Mouse (Mus musculus): Measurements from ENCODE around the gene Epha6.

The Epha6 gene

DNA sequence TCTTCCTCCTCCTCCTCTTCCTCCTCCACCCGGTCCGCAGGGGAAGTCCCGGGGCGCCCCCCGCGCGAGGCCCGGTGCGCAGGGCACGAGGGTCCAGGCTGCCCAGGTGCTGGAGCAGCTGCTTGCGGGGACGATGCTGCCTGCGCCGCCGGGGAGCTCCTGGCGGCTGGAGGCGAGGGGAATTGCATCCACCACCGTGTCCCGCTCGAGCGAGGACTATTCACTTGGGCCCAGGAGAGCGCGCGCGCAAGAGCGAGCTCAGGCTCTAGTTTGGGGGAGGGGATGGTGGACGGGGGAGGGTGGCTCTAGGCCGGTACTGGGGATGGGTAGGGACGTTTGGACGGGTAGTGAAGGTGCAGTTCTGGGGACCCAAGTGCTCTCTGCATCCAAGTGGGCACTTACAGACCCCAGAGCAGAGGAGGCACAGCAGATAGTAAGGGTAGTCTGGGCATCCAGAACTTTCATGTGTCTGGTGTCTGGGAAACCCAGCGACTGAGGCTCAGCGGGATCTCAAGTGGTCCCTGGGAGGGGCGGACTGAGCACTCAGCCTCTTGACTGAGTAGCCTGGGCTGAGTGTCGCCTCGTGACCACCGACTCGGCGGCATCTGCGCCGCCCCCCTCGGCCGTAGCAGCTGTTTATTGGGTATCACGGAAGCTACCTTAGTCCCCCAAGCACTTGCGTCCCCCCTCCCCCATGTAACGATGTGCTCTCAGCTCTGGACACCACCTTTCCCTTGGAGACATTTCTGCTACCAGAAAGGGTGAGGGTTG, at the start of gene Epha6:
Gene Epha6, minus strand, starts transcription at position 471 of the 771 bp plus-strand sequence.
- no peak for DNase-seq (ENCODE audit: low spot score)

GRCm38 (mm10) chr16:60651716-60652115, 46.4 kb upstream of the Epha6 start:
- no peak for DNase-seq (ENCODE audit: low spot score)

DNA sequence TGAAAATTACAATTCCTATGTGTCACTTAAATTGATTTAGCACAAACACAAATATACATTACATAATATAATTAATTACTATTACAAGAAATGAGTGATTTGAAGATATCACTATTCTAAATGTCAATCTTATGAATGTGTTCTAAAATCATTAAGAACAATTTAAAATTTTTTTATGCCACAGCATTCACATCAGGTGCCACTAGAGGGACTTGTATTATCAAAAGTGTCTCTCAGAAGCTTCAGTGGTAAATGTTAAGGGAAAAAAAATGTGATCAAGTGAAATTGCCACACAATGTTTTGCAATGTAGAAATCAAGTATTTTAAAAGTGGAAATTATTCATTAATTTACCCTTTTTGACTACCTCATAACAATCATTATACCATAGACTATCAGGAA, 22.8 kb upstream of the Epha6 start:
- DNase-seq (ENCODE audit: low spot score), result no peak

GRCm38 (mm10) chr16:60605832-60606583, 677 bp upstream of the Epha6 start:
- DNase-seq (ENCODE audit: low spot score), result no peak

- no peak for DNase-seq (ENCODE audit: low spot score)
Measured at GRCm38 (mm10) chr16:60604613-60605012, 718 bp downstream of the Epha6 start.

DNA sequence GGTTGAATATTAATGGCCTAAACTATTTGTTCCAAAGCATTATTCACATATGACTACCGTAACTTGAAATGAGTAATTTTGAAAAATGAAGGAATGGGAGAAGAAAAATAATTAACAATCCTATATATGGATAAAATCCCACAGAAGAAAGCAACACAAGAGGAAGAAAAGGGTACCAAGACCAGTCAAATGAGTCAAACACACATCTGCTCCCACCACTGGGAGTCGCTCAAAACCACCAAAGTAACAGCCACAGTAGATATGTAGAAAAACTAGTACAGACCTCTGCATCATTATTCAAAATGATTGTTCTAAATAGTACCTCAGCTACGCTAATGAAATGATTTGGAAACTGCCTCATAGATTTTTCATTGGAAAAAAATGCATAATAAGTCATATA, 20.0 kb downstream of the Epha6 start:
- DNase-seq (ENCODE audit: low spot score), result no peak

- DNase-seq (ENCODE audit: low spot score), result no peak
Measured at GRCm38 (mm10) chr16:60584695-60585094, 20.6 kb downstream of the Epha6 start.

- no peak for DNase-seq (ENCODE audit: low spot score)
Measured at GRCm38 (mm10) chr16:60570546-60570945, 34.8 kb downstream of the Epha6 start.

GRCm38 (mm10) chr16:60544385-60544784, 60.9 kb downstream of the Epha6 start:
- DNase-seq (ENCODE audit: low spot score), result no peak

DNA sequence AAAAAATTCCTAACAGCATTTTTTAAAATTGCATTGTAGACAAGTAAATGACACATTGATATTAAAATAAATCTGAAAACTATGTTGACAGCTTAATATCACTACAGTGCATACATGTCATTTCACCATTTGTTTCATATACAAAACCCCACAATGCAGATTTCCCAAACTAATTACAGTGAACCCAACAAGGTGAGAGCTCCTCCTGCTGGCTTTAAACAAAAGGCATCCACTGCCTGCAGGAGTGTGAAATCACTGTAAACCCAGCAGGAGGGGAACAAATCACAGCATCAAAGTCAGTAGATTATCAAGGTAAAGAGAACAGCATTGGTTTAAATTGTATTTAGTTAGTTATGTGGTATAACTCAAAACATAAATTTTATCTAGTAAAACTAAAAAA, 67.1 kb downstream of the Epha6 start:
- no peak for DNase-seq (ENCODE audit: low spot score)

- DNase-seq (ENCODE audit: low spot score), result no peak
Measured at GRCm38 (mm10) chr16:60509707-60510106, 95.6 kb downstream of the Epha6 start.

DNA sequence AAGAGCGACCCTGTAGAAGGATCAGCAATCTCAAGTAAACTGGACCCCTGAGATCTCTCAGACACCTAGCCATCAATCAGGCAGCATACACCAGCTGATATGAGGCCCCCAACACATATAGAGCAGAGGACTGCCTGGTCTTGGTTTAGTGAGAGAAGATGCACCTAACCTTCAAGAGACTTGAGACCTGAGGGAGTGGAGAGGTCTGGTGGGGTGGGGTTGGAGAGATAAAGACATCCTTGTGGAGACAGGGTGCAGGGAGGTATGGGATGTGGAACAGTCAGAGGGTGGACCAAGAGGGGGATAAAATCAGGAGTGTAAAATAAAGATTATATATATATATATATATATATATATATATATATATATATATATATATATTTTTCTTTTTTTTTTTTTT, 105.8 kb downstream of the Epha6 start:
- no peak for DNase-seq (ENCODE audit: low spot score)

DNA sequence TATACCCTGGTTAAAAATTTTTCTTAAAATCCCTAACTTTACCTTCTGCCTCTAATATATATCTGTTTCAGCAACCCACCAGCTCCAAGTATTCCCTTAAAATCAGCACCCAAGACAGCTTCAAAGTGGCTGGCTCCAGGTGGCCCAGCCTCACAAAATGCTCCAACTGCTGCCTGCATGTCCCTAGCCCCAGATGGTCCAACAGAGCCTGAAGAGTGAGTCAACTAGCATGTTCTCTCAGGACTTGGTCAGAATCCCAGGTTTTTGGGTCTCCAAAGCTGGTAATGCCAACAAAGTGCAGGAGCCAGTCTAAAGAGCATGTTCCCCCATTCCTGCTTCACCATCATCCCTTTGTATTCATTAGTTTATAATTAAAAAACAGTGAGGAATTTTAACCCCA, 129.6 kb downstream of the Epha6 start:
- peak; percentile 25 for DNase-seq (ENCODE audit: low spot score)

GRCm38 (mm10) chr16:60468200-60468785, 137.0 kb downstream of the Epha6 start:
- DNase-seq (ENCODE audit: low spot score), result no peak

DNA sequence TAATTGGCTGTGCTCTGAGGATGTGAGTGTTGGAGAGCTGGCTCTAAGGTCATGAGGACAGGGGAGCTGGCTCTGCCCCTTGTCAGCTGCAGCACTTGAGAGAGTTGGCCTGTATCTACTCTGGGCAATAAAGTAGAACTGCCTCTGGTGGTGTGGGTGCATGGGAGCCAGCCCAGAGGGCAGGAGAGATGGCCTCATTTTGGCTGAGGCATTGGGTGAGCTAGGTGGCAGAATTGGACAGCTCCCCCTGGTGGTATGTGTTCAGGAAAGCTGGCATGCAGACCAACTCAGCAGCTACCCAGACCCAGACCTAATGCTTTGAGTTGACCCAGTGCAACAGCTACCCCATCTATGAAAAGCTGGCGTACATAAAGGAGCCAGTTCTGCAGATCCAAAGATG, 170.0 kb downstream of the Epha6 start:
- DNase-seq (ENCODE audit: low spot score), result no peak

DNA sequence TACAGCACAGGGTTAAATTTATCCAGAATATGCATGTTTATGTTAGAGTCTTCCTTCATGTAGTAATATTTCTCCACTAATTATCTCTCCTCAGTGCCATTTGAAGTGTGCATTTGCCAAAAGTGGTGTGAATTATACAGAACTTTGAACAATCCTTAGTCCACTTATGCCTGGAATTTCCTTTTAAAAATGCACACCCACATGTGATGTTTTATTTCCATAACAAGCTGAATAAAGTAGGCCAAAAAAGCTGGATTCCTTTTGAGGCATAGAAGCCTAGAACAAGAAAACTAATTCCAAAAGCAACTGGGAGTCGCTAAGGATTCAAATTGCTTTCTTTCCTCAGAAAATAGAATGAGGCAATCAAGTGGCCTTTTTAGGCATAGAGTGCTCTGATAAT, 171.1 kb downstream of the Epha6 start:
- no peak for DNase-seq (ENCODE audit: low spot score)

DNA sequence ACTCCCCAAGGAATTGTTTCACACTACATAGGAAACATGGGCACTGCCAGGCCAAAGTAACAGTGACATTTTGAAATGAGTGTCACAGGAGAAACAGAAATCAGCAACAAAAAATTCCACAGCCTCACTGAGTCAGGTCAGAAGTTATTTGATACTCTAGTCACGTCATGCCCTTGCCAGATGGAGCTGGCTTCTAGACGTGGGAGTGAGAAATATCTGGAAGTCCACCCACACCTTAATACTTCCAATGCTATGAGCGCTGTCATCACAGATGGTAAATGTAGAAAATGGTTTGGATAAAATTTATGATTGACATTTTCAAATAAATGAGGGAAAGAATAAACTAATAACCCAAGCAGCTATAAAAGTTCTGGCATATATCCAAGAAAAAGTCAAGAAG, 210.0 kb downstream of the Epha6 start:
- DNase-seq (ENCODE audit: low spot score), result peak; percentile 59

DNA sequence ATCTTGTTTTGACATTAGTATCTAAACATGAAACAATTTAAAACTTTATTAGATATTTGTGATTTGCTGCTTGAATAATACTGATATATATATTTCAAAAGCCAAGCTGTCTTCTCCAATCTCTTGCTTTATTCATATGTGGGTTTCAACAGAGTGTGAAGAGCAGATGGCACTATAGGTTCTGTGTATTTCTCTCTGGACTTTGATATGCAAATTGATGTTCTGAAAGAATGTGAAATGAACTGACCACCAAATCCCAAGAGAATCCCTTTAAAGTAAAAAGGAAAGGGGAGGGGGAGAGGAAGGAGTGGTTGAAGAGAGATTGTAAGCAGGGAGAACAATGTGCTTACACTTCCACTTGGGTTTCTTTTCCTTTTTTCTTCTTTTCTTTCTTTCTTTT, 212.4 kb downstream of the Epha6 start:
- DNase-seq (ENCODE audit: low spot score), result no peak

GRCm38 (mm10) chr16:60375147-60375546, 230.2 kb downstream of the Epha6 start:
- no peak for DNase-seq (ENCODE audit: low spot score)

GRCm38 (mm10) chr16:60283963-60284362, 321.4 kb downstream of the Epha6 start:
- no peak for DNase-seq (ENCODE audit: low spot score)

DNA sequence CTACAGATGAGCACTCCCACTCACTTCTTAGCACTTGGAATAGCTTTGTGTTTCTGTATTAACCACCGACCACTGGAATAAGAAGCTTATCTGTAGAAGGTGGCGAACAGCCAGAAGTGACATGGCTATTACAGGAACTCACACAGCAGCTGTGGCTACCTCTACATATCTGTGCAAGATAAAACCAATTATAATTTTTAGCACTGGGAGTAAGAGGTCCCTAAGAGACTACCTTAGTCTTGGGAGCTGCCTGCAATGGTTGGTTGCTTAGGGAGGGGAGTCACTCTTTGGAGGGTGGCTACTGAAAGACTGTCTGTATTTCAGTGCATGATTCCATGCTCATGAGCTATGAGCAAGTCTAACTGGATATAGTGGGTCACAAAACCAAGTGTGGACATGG, 331.2 kb downstream of the Epha6 start:
- no peak for DNase-seq (ENCODE audit: low spot score)

DNA sequence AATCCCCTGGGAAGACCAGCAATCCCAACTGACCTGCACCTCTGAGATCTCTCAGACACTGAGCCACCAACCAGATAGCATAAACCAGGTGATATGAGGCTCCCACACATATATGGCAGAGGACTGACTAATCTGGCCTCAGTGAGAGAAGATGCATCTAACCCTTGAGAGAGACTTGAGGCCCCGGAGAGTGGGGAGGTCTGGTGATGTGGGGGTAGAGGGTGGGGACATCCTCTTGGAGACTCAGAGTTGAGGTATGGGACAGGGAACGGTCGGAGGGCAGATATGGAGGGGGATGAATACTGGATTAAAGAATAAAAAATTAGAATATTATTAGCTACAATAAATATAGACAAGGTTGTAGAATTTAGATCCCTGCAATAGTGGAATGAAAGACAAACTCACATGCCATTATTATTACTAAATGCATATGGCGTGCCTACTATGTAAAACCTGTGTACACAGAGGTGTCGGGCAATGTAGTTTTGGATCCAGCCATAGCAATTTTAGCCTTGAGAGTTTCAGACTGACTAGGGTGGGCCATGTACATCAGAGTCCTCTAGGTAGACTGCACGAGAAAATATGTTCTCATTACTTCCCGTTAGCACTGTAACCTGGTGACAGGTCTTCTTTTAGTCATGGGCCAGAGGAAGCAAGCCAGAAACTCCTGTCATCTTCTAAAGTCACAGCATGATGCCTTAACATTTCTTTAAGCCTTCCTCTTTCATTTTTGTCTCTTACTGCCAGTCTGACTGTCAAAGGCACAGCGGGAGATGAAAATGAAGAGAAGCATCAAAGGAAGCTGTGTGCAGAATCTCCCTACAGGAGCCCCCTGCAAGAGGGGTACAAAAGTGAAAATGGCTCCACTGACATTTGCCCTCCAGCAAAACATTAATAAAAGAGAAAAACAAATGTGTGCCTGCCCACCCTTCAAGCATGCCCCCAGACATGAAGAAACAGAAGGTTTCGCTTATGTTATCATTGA, 338.7 kb downstream of the Epha6 start:
- no peak for DNase-seq (ENCODE audit: low spot score)
